27 mouse cellular contexts compared by ENCODE assay signal in the genomic region with DNA sequence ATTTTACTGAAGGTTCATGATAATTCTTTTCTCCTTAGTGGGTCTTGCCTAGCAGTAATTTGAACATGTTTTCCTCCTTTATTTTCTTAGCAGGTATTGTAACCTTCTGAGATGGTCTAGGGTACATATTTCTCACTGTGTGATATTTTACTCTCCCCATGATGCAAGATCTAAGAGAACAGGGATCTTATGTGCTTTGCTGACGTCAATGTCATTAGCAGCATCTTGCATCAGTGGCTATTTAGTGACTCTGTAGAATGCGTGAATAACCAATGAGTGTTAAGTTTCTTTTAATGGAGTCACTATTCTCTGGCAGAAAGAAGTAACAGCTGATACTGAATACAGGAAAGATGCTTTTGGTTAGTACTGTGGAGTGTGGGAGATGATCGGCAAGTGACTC. TPM values are rescaled to one million over a fixed set of nuclear protein-coding genes. Genes with fewer than 3 reads are reported as not detected.
DNase-seq lines count a peak whose midpoint lies in the region; ATAC-seq and TF ChIP-seq lines count a peak whose summit lies in the region.
"Had no signal": no experiment of that assay in that cellular context is flagged by ENCODE, and none has a peak within 500 bp of the region (broad histone marks: within the 10 kb centered on the region; RNA-seq: fewer than 3 reads in every experiment).

No protein-coding gene starts in this region.

- ATAC-seq in megakaryocyte, adult 5-6 weeks (ENCODE audit: poor library complexity, severe bottlenecking), result peak; percentile 19; the same call in 1 of the 2 replicates
- ATAC-seq in neutrophil, adult 5-6 weeks (ENCODE audit: extremely low read depth, insufficient number of reproducible peaks, low FRiP score, poor library complexity, severe bottlenecking), result peak; percentile 63
- ATAC-seq: activated CD4-positive, CD25-positive, alpha-beta regulatory T cell, adult 4 months; CD4-positive, CD25-positive, alpha-beta regulatory T cell, adult 4 months; Patski had no signal

- no peak for TF ChIP-seq POLR2A in myocyte (IDR thresholded peaks at IDR 0.05; ENCODE audit: insufficient read length, low read depth)

- H3K79me2 ChIP-seq in myocyte (ENCODE audit: control insufficient read depth, insufficient read depth), result no peaks in the 10 kb centered on the region

- 92% methylated on average over 3 of the region's 3 CpGs for WGBS in midbrain, embryonic 10.5 days

- H3K27me3 ChIP-seq in myocyte (ENCODE audit: control insufficient read depth, insufficient read depth, insufficient read length), result peaks cover 9% of the 10 kb centered on the region
- no peaks in the 10 kb centered on the region for H3K27me3 ChIP-seq in midbrain, embryonic 10.5 days (ENCODE audit: low read depth, poor library complexity, severe bottlenecking)

- DNase-seq in lung, postnatal 10 days, result no peak
- DNase-seq in midbrain, embryonic 10.5 days (ENCODE audit: low spot score), result no peak
- no peak for DNase-seq in gastrocnemius, postnatal 4 days (ENCODE audit: low spot score in 2 of 2)
- DNase-seq: adrenal gland, adult 2 months; adrenal gland, adult 8-10 months; adrenal gland, postnatal 10 days; adrenal gland, postnatal 14 days; adrenal gland, postnatal 25 days; adrenal gland, postnatal 36 days; B cell, adult 2 months; cerebellum, adult 11 months; cerebellum, adult 11-12 months; cerebellum, adult 18-20 months had no signal

- no peaks in the 10 kb centered on the region for H3K36me3 ChIP-seq in myocyte (ENCODE audit: control insufficient read depth, insufficient read depth)
- H3K36me3 ChIP-seq in midbrain, embryonic 10.5 days, result no peaks in the 10 kb centered on the region
- H3K36me3 ChIP-seq: G1E had no signal

- H3ac ChIP-seq in myocyte (ENCODE audit: control insufficient read depth, insufficient read length), result no peak overlapping the region

- H3K4me3 ChIP-seq in myocyte, result no peak overlapping the region
- H3K4me3 ChIP-seq in midbrain, embryonic 10.5 days, result no peak overlapping the region

- no peak overlapping the region for H3K4me2 ChIP-seq in myocyte (ENCODE audit: low read depth)

- H3K9me3 ChIP-seq in midbrain, embryonic 10.5 days (replicated peaks), result no peaks in the 10 kb centered on the region
- H3K9me3 ChIP-seq: G1E had no signal

- no peaks in the 10 kb centered on the region for H3K4me1 ChIP-seq in midbrain, embryonic 10.5 days

- no peak overlapping the region for H3K27ac ChIP-seq in midbrain, embryonic 10.5 days (replicated peaks)

TF ChIP-seq in myocyte, 11 proteins besides CTCF, POLR2A, EP300 and RAD21:
- peak; percentile 73; the same call in 1 of the 2 replicates for TF ChIP-seq CEBPB (IDR thresholded peaks at IDR 0.05; ENCODE audit: insufficient read depth, poor library complexity, severe bottlenecking)
- no peak for TF ChIP-seq USF1 (IDR thresholded peaks at IDR 0.05; ENCODE audit: low read depth)

RNA-seq across cellular contexts. Expression of gene S100a9, which starts 11.6 kb away (rescaled TPM):
- 25,767 and 33,746 TPM in 2 replicates for total RNA-seq in megakaryocyte, adult 5-6 weeks (2015)
- total RNA-seq in megakaryocyte, adult 5-6 weeks (2017), result 12,484 and 18,004 TPM in 2 replicates
- not detected for polyA plus RNA-seq in myocyte (2012; fragmentation: generic; extraction: Trizol)
- total RNA-seq in neutrophil, adult 5-6 weeks (2017), result 13,076 and 15,649 TPM in 2 replicates
- 0.48 TPM in 1 of 2 replicates, not detected in the other for polyA plus RNA-seq in midbrain, embryonic 10.5 days (2016; fragmentation: Nextera tagmentation; extraction: Ambion mirVana)
- total RNA-seq in gastrocnemius, postnatal 4 days (2021), result 10 to 100 TPM in 1 of 2 experiments, 1 to 10 TPM in 1; 3.2 to 14.2 TPM
- total RNA-seq: adrenal gland, adult 18-20 months; CH12.LX; ES-E14; G1E; MEL had no signal
- polyA plus RNA-seq: adrenal gland, adult 2 months; C2C12; CD4-positive, CD25-positive, alpha-beta regulatory T cell, adult 4 months; Patski had no signal

RNA-seq across cellular contexts. Expression of gene S100a8, which starts 15.2 kb away (rescaled TPM):
- 16,705 and 21,369 TPM in 2 replicates for total RNA-seq in megakaryocyte, adult 5-6 weeks (2015)
- 18,572 and 19,307 TPM in 2 replicates for total RNA-seq in megakaryocyte, adult 5-6 weeks (2017)
- polyA plus RNA-seq in myocyte (2012; fragmentation: generic; extraction: Trizol), result not detected
- 8,742 and 9,143 TPM in 2 replicates for total RNA-seq in neutrophil, adult 5-6 weeks (2017)
- polyA plus RNA-seq in midbrain, embryonic 10.5 days (2016; fragmentation: Nextera tagmentation; extraction: Ambion mirVana), result 2.3 TPM in 1 of 2 replicates, not detected in the other
- 10 to 100 TPM in 1 of 2 experiments, 1 to 10 TPM in 1; 4.5 to 11.8 TPM for total RNA-seq in gastrocnemius, postnatal 4 days (2021)
- total RNA-seq: adrenal gland, adult 18-20 months; CH12.LX; ES-E14; G1E; MEL had no signal
- polyA plus RNA-seq: adrenal gland, adult 2 months; C2C12; CD4-positive, CD25-positive, alpha-beta regulatory T cell, adult 4 months; G1E; Patski had no signal

RNA-seq across cellular contexts. Expression of gene S100a7a, which starts 30.1 kb away (rescaled TPM):
- total RNA-seq in megakaryocyte, adult 5-6 weeks (2015), result 0.11 and 0.31 TPM in 2 replicates
- 0.29 TPM in 1 of 2 replicates, not detected in the other for total RNA-seq in megakaryocyte, adult 5-6 weeks (2017)
- polyA plus RNA-seq in myocyte (2012; fragmentation: generic; extraction: Trizol), result 0.37 TPM
- total RNA-seq in neutrophil, adult 5-6 weeks (2017), result 0.81 and 1.1 TPM in 2 replicates
- polyA plus RNA-seq in midbrain, embryonic 10.5 days (2016; fragmentation: Nextera tagmentation; extraction: Ambion mirVana), result 0.15 TPM in 1 of 2 replicates, not detected in the other
- total RNA-seq in gastrocnemius, postnatal 4 days (2021), result under 1 TPM in 1 of 2 experiments, not detected in 1; 0.29 TPM
- total RNA-seq: adrenal gland, postnatal 14 days; adrenal gland, postnatal 4 days; CH12.LX; G1E; MEL had no signal
- polyA plus RNA-seq: activated CD4-positive, CD25-positive, alpha-beta regulatory T cell, adult 4 months; CD4-positive, CD25-positive, alpha-beta regulatory T cell, adult 4 months; G1E had no signal

RNA-seq across cellular contexts. Expression of gene Pglyrp4, which starts 42.8 kb away (rescaled TPM):
- total RNA-seq in megakaryocyte, adult 5-6 weeks (2015), result 0.07 TPM in 1 of 2 replicates, not detected in the other
- 0.28 and 0.44 TPM in 2 replicates for total RNA-seq in megakaryocyte, adult 5-6 weeks (2017)
- not detected for polyA plus RNA-seq in myocyte (2012; fragmentation: generic; extraction: Trizol)
- 5.4 and 6.2 TPM in 2 replicates for total RNA-seq in neutrophil, adult 5-6 weeks (2017)
- not detected in 2 replicates for polyA plus RNA-seq in midbrain, embryonic 10.5 days (2016; fragmentation: Nextera tagmentation; extraction: Ambion mirVana)
- total RNA-seq in gastrocnemius, postnatal 4 days (2021), result not detected
- total RNA-seq: adrenal gland, adult 18-20 months; adrenal gland, adult 2 months; adrenal gland, adult 8-10 months; adrenal gland, postnatal 10 days; adrenal gland, postnatal 14 days; adrenal gland, postnatal 25 days; adrenal gland, postnatal 36 days; adrenal gland, postnatal 4 days; CH12.LX; ES-E14; G1E; MEL had no signal
- polyA plus RNA-seq: activated CD4-positive, CD25-positive, alpha-beta regulatory T cell, adult 4 months; adrenal gland, adult 2 months; brain, embryonic 14.5 days; C2C12; CD4-positive, CD25-positive, alpha-beta regulatory T cell, adult 4 months; G1E had no signal

Comparison
In these comparisons a context has a peak if more than half of its experiments do, and no peak if none do; other contexts are left out.
1. RNA of gene S100a9, which starts 11.6 kb away (total RNA-seq): 12,484 to 33,746 TPM in megakaryocyte, adult 5-6 weeks and 13,076 to 15,649 TPM in neutrophil, adult 5-6 weeks; 3.2 to 14.2 TPM in gastrocnemius, postnatal 4 days; every median in the first group is over 100 times any median in the second.
2. RNA of gene S100a8, which starts 15.2 kb away (total RNA-seq): 16,705 to 21,369 TPM in megakaryocyte, adult 5-6 weeks and 8,742 to 9,143 TPM in neutrophil, adult 5-6 weeks; 4.5 to 11.8 TPM in gastrocnemius, postnatal 4 days; every median in the first group is over 100 times any median in the second.